Mouse (Mus musculus) frontal cortex, postnatal 25 days (tissue): Measurements from ENCODE around the gene Slc39a7.

Experiments
- DNase-seq, 2 experiments: peaks; one replicate each; pipeline ENCODE4 v3.0.0; 2022; ENCODE audit warnings: low spot score in 2 of 2

The Slc39a7 gene

GRCm38 (mm10) chr17:34031465-34032173 lies at the start of gene Slc39a7, which contains the start of gene Rxrb:
Gene Slc39a7, minus strand, starts transcription at chr17:34031682.
Gene Rxrb, plus strand, starts transcription at chr17:34031812.
- peak; percentile 90 to 97 for DNase-seq

GRCm38 (mm10) chr17:34079621-34080020 lies 48.1 kb upstream of the Slc39a7 start:
- peak in 1 of 2 experiments; percentile 24 for DNase-seq

GRCm38 (mm10) chr17:34079002-34079401 lies 47.5 kb upstream of the Slc39a7 start:
- DNase-seq: no peak

GRCm38 (mm10) chr17:34078148-34078547 lies 46.7 kb upstream of the Slc39a7 start:
- DNase-seq: no peak

GRCm38 (mm10) chr17:34077549-34077948 lies 46.1 kb upstream of the Slc39a7 start:
- peak; percentile 51 to 58 for DNase-seq

GRCm38 (mm10) chr17:34075271-34075670 lies 43.8 kb upstream of the Slc39a7 start:
- DNase-seq: peak; percentile 56 to 63

GRCm38 (mm10) chr17:34072091-34072490 lies 40.6 kb upstream of the Slc39a7 start:
- no peak for DNase-seq

- no peak for DNase-seq
These were observed 37.4 kb upstream of the Slc39a7 start for GRCm38 (mm10) chr17:34068864-34069263.

- no peak for DNase-seq
These were observed 25.7 kb upstream of the Slc39a7 start for GRCm38 (mm10) chr17:34057224-34057623.

GRCm38 (mm10) chr17:34047404-34048050 lies 16.0 kb upstream of the Slc39a7 start:
- DNase-seq: no peak

GRCm38 (mm10) chr17:34045941-34046340 lies 14.5 kb upstream of the Slc39a7 start:
- no peak for DNase-seq

GRCm38 (mm10) chr17:34039562-34040450 lies 8.3 kb upstream of the Slc39a7 start:
- no peak for DNase-seq

GRCm38 (mm10) chr17:34038878-34039561 lies 7.5 kb upstream of the Slc39a7 start, which contains the start of gene Col11a2:
Gene Col11a2, plus strand, starts transcription at chr17:34039437.
- no peak for DNase-seq

- no peak for DNase-seq
These were observed 7.0 kb upstream of the Slc39a7 start for GRCm38 (mm10) chr17:34038440-34038839.

- DNase-seq: no peak
These were observed 5.8 kb upstream of the Slc39a7 start for GRCm38 (mm10) chr17:34037241-34037640.

GRCm38 (mm10) chr17:34036647-34037046 lies 5.2 kb upstream of the Slc39a7 start:
- no peak for DNase-seq

- no peak for DNase-seq
These were observed 4.0 kb upstream of the Slc39a7 start for GRCm38 (mm10) chr17:34035517-34035916.

GRCm38 (mm10) chr17:34034064-34034463 lies 2.6 kb upstream of the Slc39a7 start:
- DNase-seq: peak in 1 of 2 experiments; percentile 67

GRCm38 (mm10) chr17:34033441-34033840 lies 2.0 kb upstream of the Slc39a7 start:
- no peak for DNase-seq

- DNase-seq: no peak
These were observed 1.3 kb upstream of the Slc39a7 start for GRCm38 (mm10) chr17:34032806-34033205.

GRCm38 (mm10) chr17:34032174-34032632 lies 721 bp upstream of the Slc39a7 start:
- DNase-seq: no peak
